Mouse (Mus musculus): ENCODE measurements around the gene Tcaf3.

DNA sequence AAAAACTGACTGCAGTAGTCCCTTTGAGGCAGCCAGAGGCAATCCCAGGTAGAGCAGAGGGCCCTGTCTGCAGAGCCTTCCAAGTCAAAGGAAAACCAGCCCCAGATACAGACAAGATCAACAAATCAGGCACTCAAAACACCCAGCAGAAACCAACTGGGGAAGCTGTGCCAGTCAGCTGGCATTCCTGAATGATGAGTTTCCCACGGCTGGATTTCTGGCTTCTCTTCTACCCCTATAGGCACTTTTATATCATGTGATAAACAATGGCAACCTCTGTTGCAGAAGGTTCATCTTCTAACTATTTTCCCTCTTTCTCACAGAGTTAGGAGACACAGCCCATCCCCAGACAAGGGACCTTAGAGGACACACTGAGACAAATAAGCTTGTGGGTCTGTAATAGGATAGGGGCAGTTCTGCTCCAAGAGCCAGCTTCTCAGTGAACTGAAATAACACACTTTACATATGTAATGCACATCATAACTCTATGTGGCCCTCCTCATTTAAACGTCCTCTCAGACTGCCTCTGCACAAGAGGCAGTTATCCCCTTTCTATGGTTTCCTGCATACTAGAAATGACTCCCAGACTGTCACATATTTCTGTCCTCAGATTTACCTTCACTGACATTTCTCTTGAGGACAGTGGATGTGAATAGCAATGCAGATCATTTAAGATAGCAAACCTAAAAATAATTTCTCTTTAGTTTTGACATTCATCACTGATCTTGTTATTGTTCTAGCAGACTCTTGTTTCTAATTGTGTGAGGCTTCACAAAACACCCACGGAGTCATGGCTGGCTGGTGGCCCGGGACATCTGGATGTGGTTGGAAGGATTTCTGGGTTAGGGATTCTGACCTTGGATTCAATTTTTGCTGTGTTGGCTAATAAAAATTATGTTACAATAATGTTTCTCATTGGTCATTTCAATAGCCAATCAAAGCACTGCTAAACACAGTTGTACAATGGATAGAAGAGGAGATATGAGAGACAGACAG, 55.2 kb downstream of the Tcaf3 start:
- TF ChIP-seq CTCF (IDR thresholded peaks at IDR 0.05; ENCODE audit: low read depth, low read length) (no peak), POLR2A (IDR thresholded peaks at IDR 0.05; ENCODE audit: borderline replicate concordance, low read depth, low read length) (no peak)
